Mouse (Mus musculus) intestine, postnatal 0 days (tissue): ENCODE data around the gene Lcp1. TPM values are rescaled to one million over a fixed set of nuclear protein-coding genes. Genes with fewer than 3 reads are reported as not detected.
A peak's percentile ranks its signal among the peaks of the same experiment; 100 is the strongest.

Experiments
- ATAC-seq: fragments of 200-750 bp; cut with Nextera tagmentation; 2 replicates; pipeline ENCODE4 v1.8.0; 2017; ENCODE audit warnings: mild to moderate bottlenecking, moderate TSS enrichment, moderate library complexity
- H3K27ac ChIP-seq: fragments of 300-500 bp; sonication (generic); 2 replicates; pipeline ENCODE4 v1.5.1; 2014; ENCODE audit warnings: mild to moderate bottlenecking, low read depth, low read length, moderate library complexity
- H3K27me3 ChIP-seq: fragments of 300-500 bp; sonication (generic); replicated peaks from 2 replicates; pipeline ENCODE4 v1.6.1; 2014; ENCODE audit warnings: low read length, mixed read lengths; ENCODE audit not compliant: control insufficient read depth, insufficient read depth
- H3K36me3 ChIP-seq: fragments of 300-500 bp; sonication (generic); 2 replicates; pipeline ENCODE4 v1.6.1; 2014; ENCODE audit warnings: mild to moderate bottlenecking, moderate library complexity; ENCODE audit not compliant: control insufficient read depth, insufficient read depth
- H3K4me1 ChIP-seq: fragments of 300-500 bp; sonication (generic); replicated peaks from 2 replicates; pipeline ENCODE4 v1.6.1; 2014; ENCODE audit warnings: antibody characterized with exemption, low read length, mixed read lengths; ENCODE audit not compliant: control insufficient read depth, insufficient read depth
- H3K4me2 ChIP-seq: fragments of 300-500 bp; sonication (generic); replicated peaks from 2 replicates; pipeline ENCODE4 v1.6.1; 2014; ENCODE audit warnings: low read depth, mild to moderate bottlenecking, moderate library complexity
- H3K4me3 ChIP-seq: fragments of 300-500 bp; sonication (generic); 2 replicates; pipeline ENCODE4 v1.5.1; 2014; ENCODE audit warnings: low read depth, low read length
- H3K9ac ChIP-seq: fragments of 300-500 bp; sonication (generic); 2 replicates; pipeline ENCODE4 v1.6.1; 2014; ENCODE audit warnings: mild to moderate bottlenecking, low read depth, low read length
- H3K9me3 ChIP-seq: fragments of 300-500 bp; sonication (generic); 2 replicates; pipeline ENCODE4 v1.6.1; 2016; ENCODE audit warnings: mixed run types; ENCODE audit not compliant: control insufficient read depth
- CTCF ChIP-seq: sonication (generic); IDR thresholded peaks from 2 replicates; pipeline ENCODE4 v1.5.1; 2016; ENCODE audit warnings: low read depth, mild to moderate bottlenecking, control low read depth, antibody characterized with exemption, moderate library complexity
- WGBS: fragments of 180-500 bp; shearing (Covaris S2); extraction: QIAGEN DNeasy Blood & Tissue Kit; methylation state at CpG from one replicate; pipeline ENCODE4 v1.1.7; 2014; 5-methylcytosine and 5-hydroxymethylcytosine counted together
- polyA plus RNA-seq: library from polyadenylated mRNA; unstranded; fragments of >200 nt; fragmentation: Nextera tagmentation; extraction: Ambion mirVana; gene quantifications from 2 replicates; pipeline ENCODE4 v1.2.1, GENCODE M21; 2015

The Lcp1 gene
- 59.3 and 67.6 TPM in 2 replicates for polyA plus RNA-seq

- H3K27me3 ChIP-seq: no peaks in the 10 kb centered on the region
- under 1% methylated on average over 42 of the region's 42 CpGs for WGBS
- H3K4me2 ChIP-seq: peak within 1 kb of the TSS; percentile 95
- H3K9ac ChIP-seq: peak within 1 kb of the TSS; percentile 31; the same call in 1 of the 2 replicates
- no peaks in the 10 kb centered on the region for H3K36me3 ChIP-seq
- H3K4me3 ChIP-seq: peak within 1 kb of the TSS; percentile 64
- no peaks in the 10 kb centered on the region for H3K9me3 ChIP-seq
- no peak within 1 kb of the TSS for H3K27ac ChIP-seq
- peak; percentile 95 for ATAC-seq
- no peaks in the 10 kb centered on the region for H3K4me1 ChIP-seq
- no peak for TF ChIP-seq CTCF
Measured at GRCm38 (mm10) chr14:75130501-75131318, at the start of gene Lcp1, which contains the start of gene Lrrc63. Lcp1 (plus strand) TSS chr14:75131101. Lrrc63 (minus strand) TSS chr14:75130881.

- H3K27me3 ChIP-seq: no peaks in the 10 kb centered on the region
- H3K36me3 ChIP-seq: no peaks in the 10 kb centered on the region
- no peaks in the 10 kb centered on the region for H3K9me3 ChIP-seq
- no peak overlapping the region for H3K27ac ChIP-seq
- TF ChIP-seq CTCF: no peak
- ATAC-seq: no peak
- no peak overlapping the region for H3K4me3 ChIP-seq
- H3K4me1 ChIP-seq: no peaks in the 10 kb centered on the region
- no peak overlapping the region for H3K9ac ChIP-seq
- 88% methylated on average over 5 of the region's 5 CpGs for WGBS
- no peak overlapping the region for H3K4me2 ChIP-seq
Measured at GRCm38 (mm10) chr14:75102956-75103355, 27.9 kb upstream of the Lcp1 start.

- TF ChIP-seq CTCF: no peak
- Histone ChIP-seq H3K27me3 (no peaks in the 10 kb centered on the region), H3K9ac (no peak overlapping the region), H3K27ac (no peak overlapping the region), H3K4me1 (no peaks in the 10 kb centered on the region), H3K36me3 (no peaks in the 10 kb centered on the region), H3K9me3 (no peaks in the 10 kb centered on the region), H3K4me2 (no peak overlapping the region), H3K4me3 (no peak overlapping the region)
- WGBS: 83% methylated on average over 8 of the region's 8 CpGs
- ATAC-seq: no peak
Measured at GRCm38 (mm10) chr14:75121658-75122057, 9.2 kb upstream of the Lcp1 start.

- H3K27me3 ChIP-seq: no peaks in the 10 kb centered on the region
- H3K4me3 ChIP-seq: peak overlapping the region; percentile 64
- no peak for TF ChIP-seq CTCF
- H3K4me1 ChIP-seq: peaks cover 2% of the 10 kb centered on the region; the same call in 1 of the 2 replicates
- no peak overlapping the region for H3K9ac ChIP-seq
- no peaks in the 10 kb centered on the region for H3K9me3 ChIP-seq
- H3K36me3 ChIP-seq: no peaks in the 10 kb centered on the region
- peak overlapping the region; percentile 95 for H3K4me2 ChIP-seq
- no peak for ATAC-seq
- WGBS: 9% methylated on average over 12 of the region's 12 CpGs
- no peak overlapping the region for H3K27ac ChIP-seq
Measured at GRCm38 (mm10) chr14:75131324-75131935, 529 bp downstream of the Lcp1 start.

- H3K9ac ChIP-seq: no peak overlapping the region
- WGBS: 30% methylated on average over 25 of the region's 25 CpGs
- peaks cover 2% of the 10 kb centered on the region; the same call in 1 of the 2 replicates for H3K4me1 ChIP-seq
- H3K27me3 ChIP-seq: no peaks in the 10 kb centered on the region
- H3K36me3 ChIP-seq: no peaks in the 10 kb centered on the region
- peak overlapping the region; percentile 23 for H3K4me3 ChIP-seq
- no peaks in the 10 kb centered on the region for H3K9me3 ChIP-seq
- no peak overlapping the region for H3K27ac ChIP-seq
- ATAC-seq: peak; percentile 49; the same call in 1 of the 2 replicates
- H3K4me2 ChIP-seq: peak overlapping the region; percentile 57
- no peak for TF ChIP-seq CTCF
Measured at GRCm38 (mm10) chr14:75136119-75136966, 5.4 kb downstream of the Lcp1 start.
